ENCODE assay signal across 20 mouse cellular contexts in genomic region chr2:77200379-77200778, GRCm38 (mm10). TPM values are rescaled to one million over a fixed set of nuclear protein-coding genes. Genes with fewer than 3 reads are reported as not detected.
DNase-seq lines count a peak whose midpoint lies in the region; ATAC-seq and TF ChIP-seq lines count a peak whose summit lies in the region.
"Had no signal": no experiment of that assay in that cellular context is flagged by ENCODE, and none has a peak within 500 bp of the region (broad histone marks: within the 10 kb centered on the region; RNA-seq: fewer than 3 reads in every experiment).

No protein-coding gene starts in this region.

- no peaks in the 10 kb centered on the region for H3K36me3 ChIP-seq in forebrain, embryonic 11.5 days (ENCODE audit: control insufficient read depth, insufficient read depth, low read length)
- peaks cover 22% of the 10 kb centered on the region for H3K36me3 ChIP-seq in forebrain, embryonic 12.5 days (replicated peaks)
- peaks cover 3% of the 10 kb centered on the region; the same call in 1 of the 2 replicates for H3K36me3 ChIP-seq in heart, embryonic 15.5 days
- no peaks in the 10 kb centered on the region for H3K36me3 ChIP-seq in lung, postnatal 0 days (ENCODE audit: insufficient read depth, low read length)
- peaks cover 3% of the 10 kb centered on the region; the same call in 1 of the 2 replicates for H3K36me3 ChIP-seq in hindbrain, embryonic 16.5 days (ENCODE audit: control insufficient read depth, insufficient read depth, low read length)

- H3K4me1 ChIP-seq in forebrain, embryonic 11.5 days (replicated peaks; ENCODE audit: control insufficient read depth, insufficient read depth, low read length) = no peaks in the 10 kb centered on the region
- H3K4me1 ChIP-seq in forebrain, embryonic 12.5 days = 0 out of 2 replicates have a peak, but pooled peaks cover 3% of the 10 kb centered on the region
- H3K4me1 ChIP-seq in heart, embryonic 15.5 days (replicated peaks) = peaks cover 12% of the 10 kb centered on the region
- H3K4me1 ChIP-seq in lung, postnatal 0 days (ENCODE audit: insufficient read depth, low read depth, low read length) = no peaks in the 10 kb centered on the region
- no peaks in the 10 kb centered on the region for H3K4me1 ChIP-seq in hindbrain, embryonic 16.5 days (ENCODE audit: control insufficient read depth, insufficient read depth, low read depth, low read length)
- H3K4me1 ChIP-seq: embryonic facial prominence, embryonic 12.5 days; forebrain, embryonic 13.5 days; midbrain, embryonic 12.5 days had no signal

- no peaks in the 10 kb centered on the region for H3K27me3 ChIP-seq in forebrain, embryonic 11.5 days (ENCODE audit: control insufficient read depth, insufficient read depth, low read length)
- H3K27me3 ChIP-seq in forebrain, embryonic 12.5 days = no peaks in the 10 kb centered on the region
- H3K27me3 ChIP-seq in heart, embryonic 15.5 days = no peaks in the 10 kb centered on the region
- H3K27me3 ChIP-seq in lung, postnatal 0 days (replicated peaks; ENCODE audit: insufficient read depth, low read length) = no peaks in the 10 kb centered on the region
- no peaks in the 10 kb centered on the region for H3K27me3 ChIP-seq in hindbrain, embryonic 16.5 days (replicated peaks; ENCODE audit: control insufficient read depth, insufficient read depth, low read length)
- H3K27me3 ChIP-seq: embryonic facial prominence, embryonic 12.5 days; forebrain, embryonic 13.5 days; midbrain, embryonic 12.5 days had no signal

- no peak for TF ChIP-seq CTCF in lung, postnatal 0 days (IDR thresholded peaks at IDR 0.05)

- TF ChIP-seq EP300 in lung, postnatal 0 days (IDR thresholded peaks at IDR 0.05) = 0 out of 2 replicates have a peak, but pooled peaks have one; percentile 28

- WGBS in forebrain, embryonic 11.5 days = 98% methylated on average over 4 of the region's 4 CpGs
- WGBS in forebrain, embryonic 12.5 days = 94% methylated on average over 4 of the region's 4 CpGs
- WGBS in heart, embryonic 15.5 days = 66% methylated on average over 4 of the region's 4 CpGs
- WGBS in lung, postnatal 0 days = 73% methylated on average over 4 of the region's 4 CpGs
- WGBS in hindbrain, embryonic 16.5 days = 88% methylated on average over 4 of the region's 4 CpGs

- H3K27ac ChIP-seq in forebrain, embryonic 11.5 days (ENCODE audit: low read depth, low read length) = no peak overlapping the region
- H3K27ac ChIP-seq in forebrain, embryonic 12.5 days = no peak overlapping the region
- H3K27ac ChIP-seq in heart, embryonic 15.5 days = peak overlapping the region; percentile 50; the same call in 1 of the 2 replicates
- H3K27ac ChIP-seq in lung, postnatal 0 days (ENCODE audit: low read length) = no peak overlapping the region
- H3K27ac ChIP-seq in hindbrain, embryonic 16.5 days (ENCODE audit: low read depth, low read length) = peak overlapping the region; percentile 18; the same call in 1 of the 2 replicates
- H3K27ac ChIP-seq: embryonic facial prominence, embryonic 12.5 days; forebrain, embryonic 13.5 days; midbrain, embryonic 12.5 days had no signal

- H3K9me3 ChIP-seq in forebrain, embryonic 11.5 days (ENCODE audit: control insufficient read depth, low read length) = no peaks in the 10 kb centered on the region
- no peaks in the 10 kb centered on the region for H3K9me3 ChIP-seq in forebrain, embryonic 12.5 days
- no peaks in the 10 kb centered on the region for H3K9me3 ChIP-seq in heart, embryonic 15.5 days (replicated peaks)
- H3K9me3 ChIP-seq in lung, postnatal 0 days (ENCODE audit: low read length) = no peaks in the 10 kb centered on the region
- no peaks in the 10 kb centered on the region for H3K9me3 ChIP-seq in hindbrain, embryonic 16.5 days (ENCODE audit: control insufficient read depth, low read length)
- H3K9me3 ChIP-seq: embryonic facial prominence, embryonic 12.5 days; forebrain, embryonic 13.5 days; midbrain, embryonic 12.5 days had no signal

- DNase-seq in forebrain, embryonic 11.5 days (ENCODE audit: low spot score) = no peak
- DNase-seq in heart, adult 18-20 months = no peak
- no peak for DNase-seq in lung, postnatal 0 days (ENCODE audit: low spot score)
- no peak for DNase-seq in lung, postnatal 10 days
- DNase-seq: cerebellum, adult 18-20 months; cerebellum, postnatal 25 days; kidney, adult 2 months; kidney, postnatal 10 days; lung, postnatal 14 days; thymus, adult 2 months had no signal

- no peak overlapping the region for H3K9ac ChIP-seq in forebrain, embryonic 11.5 days (ENCODE audit: low read length)
- no peak overlapping the region for H3K9ac ChIP-seq in forebrain, embryonic 12.5 days
- no peak overlapping the region; the same call in 1 of the 2 replicates for H3K9ac ChIP-seq in heart, embryonic 15.5 days
- H3K9ac ChIP-seq in lung, postnatal 0 days (replicated peaks; ENCODE audit: low read depth) = no peak overlapping the region
- H3K9ac ChIP-seq in hindbrain, embryonic 16.5 days (ENCODE audit: low read depth, low read length) = no peak overlapping the region
- H3K9ac ChIP-seq: embryonic facial prominence, embryonic 12.5 days; forebrain, embryonic 13.5 days; midbrain, embryonic 12.5 days had no signal

- H3K4me2 ChIP-seq in forebrain, embryonic 11.5 days (ENCODE audit: low read depth, low read length, severe bottlenecking) = no peak overlapping the region
- no peak overlapping the region for H3K4me2 ChIP-seq in forebrain, embryonic 12.5 days
- no peak overlapping the region for H3K4me2 ChIP-seq in heart, embryonic 15.5 days
- H3K4me2 ChIP-seq in lung, postnatal 0 days (replicated peaks; ENCODE audit: low read depth, low read length) = no peak overlapping the region
- H3K4me2 ChIP-seq in hindbrain, embryonic 16.5 days (ENCODE audit: low read length) = no peak overlapping the region
- H3K4me2 ChIP-seq: embryonic facial prominence, embryonic 12.5 days; forebrain, embryonic 13.5 days; midbrain, embryonic 12.5 days had no signal

- ATAC-seq in forebrain, embryonic 11.5 days (replicated peaks; ENCODE audit: low FRiP score) = 0 out of 2 replicates have a peak, but pooled peaks have one; percentile 42
- no peak for ATAC-seq in forebrain, embryonic 12.5 days (ENCODE audit: low FRiP score)
- 0 out of 2 replicates have a peak, but pooled peaks have one; percentile 27 for ATAC-seq in heart, embryonic 15.5 days (replicated peaks; ENCODE audit: insufficient number of reproducible peaks, insufficient read depth, low FRiP score, low read depth)
- ATAC-seq in lung, postnatal 0 days = peak; percentile 57
- ATAC-seq in hindbrain, embryonic 16.5 days = peak; percentile 71; the same call in 1 of the 2 replicates
- no peak for ATAC-seq in monocyte, adult 5-6 weeks (replicated peaks; ENCODE audit: insufficient number of reproducible peaks, low FRiP score, low TSS enrichment, poor library complexity, severe bottlenecking)
- ATAC-seq: activated CD4-positive, CD25-positive, alpha-beta regulatory T cell, adult 4 months; forebrain, embryonic 13.5 days had no signal

- no peak overlapping the region for H3K4me3 ChIP-seq in forebrain, embryonic 11.5 days (ENCODE audit: low read depth, low read length)
- H3K4me3 ChIP-seq in forebrain, embryonic 12.5 days (replicated peaks) = no peak overlapping the region
- H3K4me3 ChIP-seq in heart, embryonic 15.5 days = no peak overlapping the region
- no peak overlapping the region for H3K4me3 ChIP-seq in lung, postnatal 0 days (ENCODE audit: low read depth, low read length)
- no peak overlapping the region for H3K4me3 ChIP-seq in hindbrain, embryonic 16.5 days (ENCODE audit: low read length)
- H3K4me3 ChIP-seq: embryonic facial prominence, embryonic 12.5 days; forebrain, embryonic 13.5 days; left cerebral cortex, adult 2 months; midbrain, embryonic 12.5 days had no signal

RNA-seq across cellular contexts. Expression of gene Ccdc141, which starts 29.9 kb away (rescaled TPM):
- polyA plus RNA-seq in forebrain, embryonic 11.5 days (2014; fragmentation: Nextera tagmentation; extraction: Ambion mirVana) = 2.4 and 3.4 TPM in 2 replicates
- polyA plus RNA-seq in forebrain, embryonic 12.5 days (2016; fragmentation: Nextera tagmentation; extraction: Ambion mirVana) = 2.6 and 3.6 TPM in 2 replicates
- 140 and 175 TPM in 2 replicates for polyA plus RNA-seq in heart, embryonic 15.5 days (2015; fragmentation: Nextera tagmentation; extraction: Ambion mirVana)
- total RNA-seq in heart, adult 18-20 months (2021) = 100 to 1,000 TPM; 149 to 219 TPM
- 31.9 and 37.0 TPM in 2 replicates for polyA plus RNA-seq in lung, postnatal 0 days (2015; fragmentation: Nextera tagmentation; extraction: Ambion mirVana)
- 8.5 and 9.9 TPM in 2 replicates for polyA plus RNA-seq in hindbrain, embryonic 16.5 days (2015; fragmentation: Nextera tagmentation; extraction: Ambion mirVana)
- 0.39 TPM in 1 of 3 replicates, not detected in the others for total RNA-seq in monocyte, adult 5-6 weeks (2017)
- total RNA-seq: neutrophil, adult 5-6 weeks had no signal

Comparison
In these comparisons a context has a peak if more than half of its experiments do, and no peak if none do; other contexts are left out.
1. ATAC-seq: peak in forebrain, embryonic 11.5 days (single experiment), heart, embryonic 15.5 days (single experiment), lung, postnatal 0 days (single experiment) and hindbrain, embryonic 16.5 days (single experiment); none in forebrain, embryonic 12.5 days (single experiment) and monocyte, adult 5-6 weeks (single experiment).
2. H3K27ac ChIP-seq: peak in heart, embryonic 15.5 days (single experiment) and hindbrain, embryonic 16.5 days (single experiment); none in forebrain, embryonic 11.5 days (single experiment), forebrain, embryonic 12.5 days (single experiment) and lung, postnatal 0 days (single experiment).